Mouse (Mus musculus) regulatory T cell (primary cell): ENCODE measurements at regions not wholly inside any gene's neighbourhood (a gene's known extent, or its start where the extent isn't known, plus 50 kb on each side); places are given as distances from the start of the nearest gene placed in this dataset.

Experiments used
- in situ Hi-C: fragments of 300-600 bp; cut with MboI, MseI; formaldehyde crosslinking; loops from one replicate; pipeline ENCODE4 v1.15.1; 2025; ENCODE audit warnings: high pct_unique_total_duplicates

- in situ Hi-C loops = no loop called here
These were observed 218.3 kb upstream of the Sesn3 start for GRCm38 (mm10) chr9:14056410-14057172.

- in situ Hi-C loops = no loop called here
These were observed 216.2 kb upstream of the Sesn3 start for GRCm38 (mm10) chr9:14058592-14059227.

- in situ Hi-C loops = no loop called here
These were observed 215.6 kb upstream of the Sesn3 start for GRCm38 (mm10) chr9:14059228-14059779.

GRCm38 (mm10) chr9:14060257-14060656 is 214.6 kb upstream of the Sesn3 start:
- in situ Hi-C loops = no loop called here

GRCm38 (mm10) chr9:14061389-14061788 is 213.5 kb upstream of the Sesn3 start:
- in situ Hi-C loops = no loop called here

- in situ Hi-C loops = no loop called here
These were observed 213.0 kb upstream of the Sesn3 start for GRCm38 (mm10) chr9:14061840-14062239.

- in situ Hi-C loops = no loop called here
These were observed 212.2 kb upstream of the Sesn3 start for GRCm38 (mm10) chr9:14062706-14063105.

GRCm38 (mm10) chr9:14066741-14067140 is 208.1 kb upstream of the Sesn3 start:
- in situ Hi-C loops = loop anchor here (5.0 kb wide), 1 partner anchor 66 kb away; no protein-coding TSS in a partner anchor

GRCm38 (mm10) chr9:14069076-14069475 is 205.8 kb upstream of the Sesn3 start:
- in situ Hi-C loops = loop anchor here (5.0 kb wide), 1 partner anchor 63 kb away; no protein-coding TSS in a partner anchor

GRCm38 (mm10) chr9:14069770-14070169 is 205.1 kb upstream of the Sesn3 start:
- in situ Hi-C loops = loop anchor here (5.0 kb wide), 2 partner anchors 37 to 63 kb away; no protein-coding TSS in a partner anchor

GRCm38 (mm10) chr9:14071728-14072127 is 203.1 kb upstream of the Sesn3 start:
- in situ Hi-C loops = loop anchor here (5.0 kb wide), 1 partner anchor 39 kb away; no protein-coding TSS in a partner anchor

GRCm38 (mm10) chr9:14072950-14073349 is 201.9 kb upstream of the Sesn3 start:
- in situ Hi-C loops = loop anchor here (5.0 kb wide), 1 partner anchor 41 kb away; no protein-coding TSS in a partner anchor

- in situ Hi-C loops = loop anchor here (5.0 kb wide), 1 partner anchor 42 kb away; no protein-coding TSS in a partner anchor
These were observed 200.6 kb upstream of the Sesn3 start for GRCm38 (mm10) chr9:14074273-14074672.

- in situ Hi-C loops = loop anchor here (5.0 kb wide), 1 partner anchor 43 kb away; no protein-coding TSS in a partner anchor
These were observed 200.0 kb upstream of the Sesn3 start for GRCm38 (mm10) chr9:14074866-14075265.

- in situ Hi-C loops = no loop called here
These were observed 199.4 kb upstream of the Sesn3 start for GRCm38 (mm10) chr9:14075452-14075851.

GRCm38 (mm10) chr9:14075868-14076267 is 199.0 kb upstream of the Sesn3 start:
- in situ Hi-C loops = no loop called here

- in situ Hi-C loops = no loop called here
These were observed 198.1 kb upstream of the Sesn3 start for GRCm38 (mm10) chr9:14076728-14077127.

- in situ Hi-C loops = no loop called here
These were observed 193.7 kb upstream of the Sesn3 start for GRCm38 (mm10) chr9:14081138-14081537.

GRCm38 (mm10) chr9:14086201-14086600 is 188.7 kb upstream of the Sesn3 start:
- in situ Hi-C loops = no loop called here

- in situ Hi-C loops = no loop called here
These were observed 188.3 kb upstream of the Sesn3 start for GRCm38 (mm10) chr9:14086611-14087010.

- in situ Hi-C loops = no loop called here
These were observed 187.0 kb upstream of the Sesn3 start for GRCm38 (mm10) chr9:14087874-14088273.

GRCm38 (mm10) chr9:14089791-14090256 is 185.0 kb upstream of the Sesn3 start:
- in situ Hi-C loops = no loop called here
